Comparison of ENCODE assay signal across 8 mouse cellular contexts in the genomic region with DNA sequence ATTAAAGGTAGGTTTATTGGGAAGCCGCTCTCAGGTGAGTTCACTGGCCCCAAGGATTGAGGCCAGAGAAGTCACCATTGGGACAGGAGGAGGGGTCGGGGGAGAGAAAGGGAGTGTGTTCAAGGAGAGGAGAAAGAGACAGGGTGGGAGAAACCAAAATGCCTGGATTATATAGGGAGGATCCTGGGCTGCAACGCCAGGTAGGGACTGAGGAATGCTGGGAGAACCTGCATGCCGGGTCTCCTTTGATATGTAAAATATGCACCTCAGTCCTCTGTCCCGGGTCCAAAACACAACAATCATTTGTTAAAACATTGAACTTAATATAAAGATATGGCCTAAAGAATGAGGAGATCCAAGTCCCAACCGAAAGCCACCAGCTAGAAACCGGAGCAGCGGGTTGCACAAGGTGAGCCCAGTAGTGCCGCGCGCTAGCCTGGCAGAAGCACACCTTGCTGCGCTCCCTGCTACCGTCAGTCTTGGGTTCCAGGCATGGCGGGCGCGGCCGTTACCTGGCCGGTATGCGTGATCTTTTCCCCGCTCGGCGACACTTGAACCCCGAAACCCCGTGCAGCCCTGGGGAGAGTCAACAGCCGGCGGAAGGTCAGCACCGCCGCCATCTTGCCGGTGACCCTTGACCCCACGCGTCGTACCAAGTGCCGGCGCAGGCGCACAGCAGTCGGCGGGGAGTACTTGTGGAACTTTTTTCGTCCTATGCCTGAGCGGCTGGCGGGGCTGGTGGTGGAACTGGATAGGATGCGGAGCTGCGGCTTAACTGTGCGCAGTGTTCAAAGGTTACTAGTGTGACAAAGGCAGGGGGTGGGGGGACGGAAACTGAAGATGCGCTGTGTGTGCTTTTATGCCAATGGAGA. TPM values are rescaled to one million over a fixed set of nuclear protein-coding genes. Genes with fewer than 3 reads are reported as not detected.
DNase-seq lines count a peak whose midpoint lies in the region; ATAC-seq and TF ChIP-seq lines count a peak whose summit lies in the region.

A gene (plus strand): TSS at position 687 of the 872 bp plus-strand sequence.
A gene (minus strand): TSS at position 716 of the 872 bp plus-strand sequence.

- no peaks in the 10 kb centered on the region for H3K9me3 ChIP-seq in ES-Bruce4 (replicated peaks; ENCODE audit: control insufficient read depth, insufficient read depth, low read length, poor library complexity, severe bottlenecking)
- no peaks in the 10 kb centered on the region for H3K9me3 ChIP-seq in forebrain, embryonic 14.5 days (replicated peaks; ENCODE audit: control insufficient read depth, low read length)

- H3K4me2 ChIP-seq in forebrain, embryonic 14.5 days (ENCODE audit: low read length): peak within 1 kb of the TSS; percentile 71

- DNase-seq in forebrain, embryonic 14.5 days (ENCODE audit: low spot score): peak; percentile 95
- DNase-seq in heart, postnatal 14 days: peak; percentile 94 to 95
- DNase-seq in layer of hippocampus, adult 18-20 months (ENCODE audit: low spot score in 2 of 2): peak; percentile 90 to 95
- peak; percentile 93 for DNase-seq in lung, adult 2 months
- peak; percentile 90 to 94 for DNase-seq in thymus, adult 18-20 months

- no peaks in the 10 kb centered on the region for H3K27me3 ChIP-seq in ES-Bruce4 (ENCODE audit: control insufficient read depth, insufficient read depth, low read length, poor library complexity, severe bottlenecking)
- H3K27me3 ChIP-seq in forebrain, embryonic 14.5 days (replicated peaks; ENCODE audit: control insufficient read depth, insufficient read depth, low read length): no peaks in the 10 kb centered on the region

- peak within 1 kb of the TSS; percentile 93 for H3K4me3 ChIP-seq in ES-Bruce4 (ENCODE audit: low read depth, low read length)
- H3K4me3 ChIP-seq in forebrain, embryonic 14.5 days (ENCODE audit: low read depth, low read length): peak within 1 kb of the TSS; percentile 75
- peak within 1 kb of the TSS; percentile 65 for H3K4me3 ChIP-seq in lung, adult 2 months (replicated peaks; ENCODE audit: extremely low read depth, low read depth, low read length)

- peak within 1 kb of the TSS; percentile 81 for H3K27ac ChIP-seq in ES-Bruce4 (ENCODE audit: insufficient read depth, low read length)
- peak within 1 kb of the TSS; percentile 52; the same call in 1 of the 2 replicates for H3K27ac ChIP-seq in forebrain, embryonic 14.5 days (ENCODE audit: low read depth, low read length)

- TF ChIP-seq POLR2A in ES-Bruce4 (IDR thresholded peaks at IDR 0.05; ENCODE audit: insufficient read depth, low read length): peak; percentile 65
- peak; percentile 79; the same call in 1 of the 2 replicates for TF ChIP-seq POLR2A in lung, adult 2 months (IDR thresholded peaks at IDR 0.05; ENCODE audit: borderline replicate concordance, extremely low read depth, low read depth, low read length)

- peak; percentile 73 for ATAC-seq in cerebellum, adult (ENCODE audit: insufficient number of reproducible peaks, low FRiP score, low TSS enrichment)
- peak; percentile 83 for ATAC-seq in forebrain, embryonic 14.5 days
- peak; percentile 86 for ATAC-seq in neutrophil, adult 5-6 weeks (ENCODE audit: extremely low read depth, insufficient number of reproducible peaks, low FRiP score, poor library complexity, severe bottlenecking)

- 2% methylated on average over 45 of the region's 45 CpGs for WGBS in forebrain, embryonic 14.5 days
- 1% methylated on average over 45 of the region's 45 CpGs for WGBS in lung, adult 2 months

- 0 out of 2 replicates have a peak, but pooled peaks have one; percentile 33 for TF ChIP-seq EP300 in ES-Bruce4 (IDR thresholded peaks at IDR 0.05; ENCODE audit: insufficient read depth, low read depth, low read length)

- TF ChIP-seq CTCF in ES-Bruce4 (IDR thresholded peaks at IDR 0.05; ENCODE audit: low read depth, low read length): no peak
- TF ChIP-seq CTCF in lung, adult 2 months (IDR thresholded peaks at IDR 0.05; ENCODE audit: insufficient read depth, low read length): no peak

- peaks cover 25% of the 10 kb centered on the region for H3K36me3 ChIP-seq in ES-Bruce4 (ENCODE audit: control insufficient read depth, insufficient read depth, low read length, poor library complexity, severe bottlenecking)
- H3K36me3 ChIP-seq in forebrain, embryonic 14.5 days (ENCODE audit: control insufficient read depth, insufficient read depth, low read length): peaks cover 26% of the 10 kb centered on the region

- intact Hi-C loops in heart, postnatal 14 days (cut with DNase I): no loop called here

- H3K4me1 ChIP-seq in ES-Bruce4 (ENCODE audit: control insufficient read depth, insufficient read depth, low read length): peaks cover 2% of the 10 kb centered on the region
- H3K4me1 ChIP-seq in forebrain, embryonic 14.5 days (ENCODE audit: control insufficient read depth, insufficient read depth, low read length): peaks cover 16% of the 10 kb centered on the region
- peaks cover 12% of the 10 kb centered on the region for H3K4me1 ChIP-seq in lung, adult 2 months (ENCODE audit: control insufficient read depth, insufficient read depth, low read length)

- H3K9ac ChIP-seq in ES-Bruce4 (ENCODE audit: low read depth, poor library complexity, severe bottlenecking): peak within 1 kb of the TSS; percentile 70
- H3K9ac ChIP-seq in forebrain, embryonic 14.5 days (ENCODE audit: low read length): peak within 1 kb of the TSS; percentile 77

RNA-seq across cellular contexts. Expression of the first gene that starts in this region (rescaled TPM):
- polyA plus RNA-seq in ES-Bruce4 (2011; ENCODE audit: insufficient read depth, insufficient read length, low read depth, missing spikeins): 49.3 and 60.5 TPM in 2 replicates
- polyA plus RNA-seq in forebrain, embryonic 14.5 days (2014; fragmentation: Nextera tagmentation; extraction: Ambion mirVana): 94.9 and 113 TPM in 2 replicates
- total RNA-seq in heart, postnatal 14 days (2021): 10 to 100 TPM; 41.8 to 42.8 TPM
- 10 to 100 TPM; 30.2 to 37.9 TPM for total RNA-seq in layer of hippocampus, adult 18-20 months (2021)
- polyA plus RNA-seq in lung, adult 2 months (2012; rRNA removed): 79.2 and 81.6 TPM in 2 replicates
- total RNA-seq in neutrophil, adult 5-6 weeks (2017): 9.0 and 15.6 TPM in 2 replicates

RNA-seq across cellular contexts. Expression of the second gene that starts in this region (rescaled TPM):
- polyA plus RNA-seq in ES-Bruce4 (2011; ENCODE audit: insufficient read depth, insufficient read length, low read depth, missing spikeins): 233 and 263 TPM in 2 replicates
- 330 and 443 TPM in 2 replicates for polyA plus RNA-seq in forebrain, embryonic 14.5 days (2014; fragmentation: Nextera tagmentation; extraction: Ambion mirVana)
- 1,000 to 10,000 TPM; 1,008 to 1,014 TPM for total RNA-seq in heart, postnatal 14 days (2021)
- 100 to 1,000 TPM; 164 to 169 TPM for total RNA-seq in layer of hippocampus, adult 18-20 months (2021)
- 44.2 and 60.3 TPM in 2 replicates for polyA plus RNA-seq in lung, adult 2 months (2012; rRNA removed)
- 23.0 and 28.1 TPM in 2 replicates for total RNA-seq in neutrophil, adult 5-6 weeks (2017)

Comparison
In these comparisons a context has a peak if more than half of its experiments do, and no peak if none do; other contexts are left out.
1. Peak in every context shown above with its lines: DNase-seq, ATAC-seq, H3K4me3 ChIP-seq and H3K27ac ChIP-seq.
2. RNA of the second gene that starts in this region (total RNA-seq): 1,008 to 1,014 TPM in heart, postnatal 14 days; 164 to 169 TPM in layer of hippocampus, adult 18-20 months and 23.0 to 28.1 TPM in neutrophil, adult 5-6 weeks; every median in the first group is over 4 times any median in the second.